Mouse (Mus musculus) lung, embryonic 14.5 days (tissue): ENCODE measurements around the gene Stk11ip. TPM values are rescaled to one million over a fixed set of nuclear protein-coding genes. Genes with fewer than 3 reads are reported as not detected.

Source experiments
- ATAC-seq: fragments of 200-750 bp; cut with Nextera tagmentation; 2 replicates; pipeline ENCODE4 v1.8.0; 2017; ENCODE audit warnings: mild to moderate bottlenecking, moderate TSS enrichment, moderate library complexity; ENCODE audit not compliant: insufficient read depth
- DNase-seq: peaks from one replicate; pipeline ENCODE4 v3.0.0-alpha.2; 2015
- H3K27ac ChIP-seq: fragments of 300-500 bp; sonication (generic); 2 replicates; pipeline ENCODE4 v1.5.1; 2014; ENCODE audit warnings: low read depth, mild to moderate bottlenecking, moderate library complexity
- H3K27me3 ChIP-seq: fragments of 300-500 bp; sonication (generic); 2 replicates; pipeline ENCODE4 v1.6.1; 2014; ENCODE audit warnings: low read length, control low read depth; ENCODE audit not compliant: insufficient read depth
- H3K36me3 ChIP-seq: fragments of 300-500 bp; sonication (generic); 2 replicates; pipeline ENCODE4 v1.6.1; 2014; ENCODE audit warnings: control low read depth; ENCODE audit not compliant: insufficient read depth
- H3K4me1 ChIP-seq: fragments of 300-500 bp; sonication (generic); 2 replicates; pipeline ENCODE4 v1.6.1; 2014; ENCODE audit warnings: antibody characterized with exemption, control low read depth; ENCODE audit not compliant: insufficient read depth
- H3K4me2 ChIP-seq: fragments of 300-500 bp; sonication (generic); 2 replicates; pipeline ENCODE4 v1.6.1; 2014; ENCODE audit warnings: mild to moderate bottlenecking
- H3K4me3 ChIP-seq: fragments of 300-500 bp; sonication (generic); 2 replicates; pipeline ENCODE4 v1.5.1; 2014; ENCODE audit warnings: low read depth, low read length
- H3K9ac ChIP-seq: fragments of 300-500 bp; sonication (generic); 2 replicates; pipeline ENCODE4 v1.6.1; 2014
- H3K9me3 ChIP-seq: fragments of 300-500 bp; sonication (generic); 2 replicates; pipeline ENCODE4 v1.6.1; 2016; ENCODE audit warnings: low read depth, low read length, control low read depth
- CTCF ChIP-seq: IDR thresholded peaks from 2 replicates; pipeline ENCODE4 v1.5.1; 2016; ENCODE audit warnings: antibody characterized with exemption, low read depth
- WGBS: fragments of 180-500 bp; shearing (Covaris S2); extraction: QIAGEN DNeasy Blood & Tissue Kit; methylation state at CpG from one replicate; pipeline ENCODE4 v1.1.7; 2014; 5-methylcytosine and 5-hydroxymethylcytosine counted together
- polyA plus RNA-seq: library from polyadenylated mRNA; unstranded; fragments of >200 nt; fragmentation: Nextera tagmentation; extraction: Ambion mirVana; gene quantifications from 2 replicates; pipeline ENCODE4 v1.2.1, GENCODE M21; 2014

The Stk11ip gene
- polyA plus RNA-seq, 1 experiment from 2014 or later = 19.0 TPM

GRCm38 (mm10) chr1:75479635-75479989 lies 41.7 kb upstream of the Stk11ip start:
- H3K27ac ChIP-seq = peak overlapping the region; percentile 81; the same call in 1 of the 2 replicates
- peaks cover 47% of the 10 kb centered on the region for H3K27me3 ChIP-seq
- DNase-seq = no peak
- no peaks in the 10 kb centered on the region for H3K9me3 ChIP-seq
- 0 out of 2 replicates have a peak, but pooled peaks cover 12% of the 10 kb centered on the region for H3K4me1 ChIP-seq
- ATAC-seq = no peak
- no peak overlapping the region for H3K9ac ChIP-seq
- WGBS = 2% methylated on average over 24 of the region's 24 CpGs
- H3K36me3 ChIP-seq = peaks cover 22% of the 10 kb centered on the region
- H3K4me2 ChIP-seq = peak overlapping the region; percentile 79
- no peak for TF ChIP-seq CTCF
- peak overlapping the region; percentile 72 for H3K4me3 ChIP-seq

DNA sequence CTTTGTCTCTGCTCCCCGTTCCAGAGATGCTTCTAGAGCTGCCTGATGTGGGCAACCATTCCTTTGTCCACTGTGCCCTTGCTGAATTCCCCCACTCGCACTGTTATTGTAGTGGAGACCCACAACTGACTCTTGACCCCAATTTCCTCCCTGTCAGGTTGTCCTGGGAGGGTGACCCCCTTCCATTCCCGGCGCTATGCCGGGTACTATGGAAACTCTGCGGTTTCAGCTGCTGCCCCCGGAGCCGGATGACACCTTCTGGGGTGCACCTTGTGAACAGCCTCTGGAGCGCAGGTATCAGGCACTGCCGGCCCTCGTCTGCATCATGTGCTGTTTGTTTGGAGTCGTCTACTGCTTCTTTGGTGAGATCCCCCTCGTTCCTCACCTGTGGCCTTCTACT lies 41.3 kb upstream of the Stk11ip start:
- peak overlapping the region; percentile 72 for H3K4me3 ChIP-seq
- H3K36me3 ChIP-seq = peaks cover 18% of the 10 kb centered on the region
- 23% methylated on average over 13 of the region's 13 CpGs for WGBS
- no peak for ATAC-seq
- no peak overlapping the region for H3K27ac ChIP-seq
- H3K9me3 ChIP-seq = no peaks in the 10 kb centered on the region
- TF ChIP-seq CTCF = no peak
- peak overlapping the region; percentile 79 for H3K4me2 ChIP-seq
- no peak for DNase-seq
- H3K27me3 ChIP-seq = peaks cover 51% of the 10 kb centered on the region
- 0 out of 2 replicates have a peak, but pooled peaks cover 12% of the 10 kb centered on the region for H3K4me1 ChIP-seq
- no peak overlapping the region for H3K9ac ChIP-seq

- Histone ChIP-seq H3K27me3 (peaks cover 53% of the 10 kb centered on the region), H3K9me3 (no peaks in the 10 kb centered on the region), H3K4me2 (no peak overlapping the region), H3K4me1 (0 out of 2 replicates have a peak, but pooled peaks cover 12% of the 10 kb centered on the region), H3K9ac (no peak overlapping the region), H3K36me3 (peaks cover 11% of the 10 kb centered on the region), H3K27ac (no peak overlapping the region), H3K4me3 (no peak overlapping the region)
- ATAC-seq (no peak), DNase-seq (no peak)
- WGBS = 76% methylated on average over 7 of the region's 7 CpGs
- TF ChIP-seq CTCF = no peak
Observed at GRCm38 (mm10) chr1:75480735-75481134, 40.6 kb upstream of the Stk11ip start.

GRCm38 (mm10) chr1:75486561-75486960 lies 34.8 kb upstream of the Stk11ip start:
- H3K9ac ChIP-seq = no peak overlapping the region
- H3K4me2 ChIP-seq = peak overlapping the region; percentile 79
- peaks cover 5% of the 10 kb centered on the region; the same call in 1 of the 2 replicates for H3K4me1 ChIP-seq
- peaks cover 67% of the 10 kb centered on the region for H3K27me3 ChIP-seq
- H3K27ac ChIP-seq = no peak overlapping the region
- H3K36me3 ChIP-seq = peaks cover 30% of the 10 kb centered on the region
- ATAC-seq (no peak), DNase-seq (no peak)
- TF ChIP-seq CTCF = no peak
- no peaks in the 10 kb centered on the region for H3K9me3 ChIP-seq
- H3K4me3 ChIP-seq = peak overlapping the region; percentile 47; the same call in 1 of the 2 replicates
- WGBS = 9% methylated on average over 24 of the region's 24 CpGs

DNA sequence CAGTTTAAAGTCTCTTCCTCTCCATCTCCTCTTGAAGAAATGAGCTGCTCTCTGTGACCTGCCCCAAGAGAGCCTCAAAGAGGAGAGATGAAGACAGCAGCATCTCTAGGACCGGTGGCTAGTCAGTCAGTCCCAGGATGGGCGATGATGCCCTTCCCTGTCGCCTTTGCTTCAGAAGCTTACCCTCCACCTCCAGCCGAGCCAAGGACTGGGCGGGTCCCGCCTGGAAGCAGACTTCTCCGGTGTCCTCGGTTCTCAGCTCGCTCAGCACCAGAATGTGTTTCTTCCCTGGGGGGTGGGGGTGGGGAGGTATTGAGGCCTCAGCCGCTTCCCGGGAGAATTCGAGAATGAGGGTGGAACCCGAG lies 34.3 kb upstream of the Stk11ip start:
- H3K27ac ChIP-seq = no peak overlapping the region
- DNase-seq (no peak), ATAC-seq (peak; percentile 14; the same call in 1 of the 2 replicates)
- H3K4me3 ChIP-seq = peak overlapping the region; percentile 47
- 2% methylated on average over 13 of the region's 13 CpGs for WGBS
- no peak overlapping the region for H3K9ac ChIP-seq
- H3K4me1 ChIP-seq = peaks cover 5% of the 10 kb centered on the region; the same call in 1 of the 2 replicates
- H3K9me3 ChIP-seq = no peaks in the 10 kb centered on the region
- peak overlapping the region; percentile 79 for H3K4me2 ChIP-seq
- H3K36me3 ChIP-seq = peaks cover 35% of the 10 kb centered on the region
- H3K27me3 ChIP-seq = peaks cover 65% of the 10 kb centered on the region
- TF ChIP-seq CTCF = no peak

GRCm38 (mm10) chr1:75487405-75488161 lies 33.7 kb upstream of the Stk11ip start:
- H3K9ac ChIP-seq = no peak overlapping the region; the same call in 1 of the 2 replicates

DNA sequence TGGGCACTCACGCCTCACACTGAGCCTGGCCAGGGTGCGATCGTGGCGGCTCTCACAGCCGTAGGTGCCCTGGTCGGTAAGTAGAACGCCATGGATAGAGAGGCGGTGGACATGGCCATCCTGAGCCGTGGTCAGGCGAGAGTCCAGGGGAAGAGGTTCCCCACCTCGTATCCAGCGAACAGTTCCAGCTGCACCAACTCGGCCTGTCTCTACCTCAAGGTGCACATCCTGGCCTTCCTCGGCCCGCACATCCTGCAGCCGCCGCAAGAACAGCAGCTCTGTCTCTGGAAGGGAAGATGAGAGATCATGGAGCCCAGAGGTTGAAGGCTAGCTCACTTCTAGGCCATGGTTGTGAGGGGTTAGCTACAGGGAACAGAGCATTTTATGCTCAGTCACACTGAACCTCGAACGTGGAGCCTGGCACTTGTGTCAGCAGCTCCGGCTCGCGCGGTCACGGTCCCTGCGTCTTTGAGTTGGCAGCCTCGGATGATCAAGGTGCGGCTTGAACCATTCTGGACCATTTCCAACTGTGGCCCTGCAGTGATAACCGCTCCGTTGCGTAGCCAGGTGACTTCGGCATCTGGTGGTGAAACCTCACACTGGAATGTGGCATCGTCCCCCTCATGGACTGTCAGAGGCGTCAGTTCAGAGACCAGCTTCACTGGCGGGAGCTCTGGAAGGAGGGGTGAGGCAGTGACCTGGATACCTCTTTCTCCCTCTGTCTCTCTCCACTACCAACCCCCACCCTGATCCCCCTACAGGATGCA lies 30.4 kb upstream of the Stk11ip start:
- Histone ChIP-seq H3K27ac (no peak overlapping the region), H3K4me2 (no peak overlapping the region), H3K36me3 (peaks cover 62% of the 10 kb centered on the region), H3K9me3 (no peaks in the 10 kb centered on the region), H3K4me1 (peaks cover 5% of the 10 kb centered on the region; the same call in 1 of the 2 replicates), H3K27me3 (peaks cover 27% of the 10 kb centered on the region), H3K9ac (no peak overlapping the region), H3K4me3 (no peak overlapping the region)
- ATAC-seq = no peak
- TF ChIP-seq CTCF = no peak
- DNase-seq = no peak
- WGBS = 83% methylated on average over 34 of the region's 34 CpGs

More at GRCm38 (mm10) chr1:75487405-75488161, 33.7 kb upstream of the Stk11ip start:
- DNase-seq = peak; percentile 86
- peak; percentile 38; the same call in 1 of the 2 replicates for TF ChIP-seq CTCF
- peak overlapping the region; percentile 79 for H3K4me2 ChIP-seq
- H3K36me3 ChIP-seq = peaks cover 40% of the 10 kb centered on the region
- H3K4me1 ChIP-seq = peaks cover 5% of the 10 kb centered on the region; the same call in 1 of the 2 replicates
- H3K4me3 ChIP-seq = peak overlapping the region; percentile 47
- no peak overlapping the region for H3K27ac ChIP-seq
- under 1% methylated on average over 62 of the region's 62 CpGs for WGBS
- H3K9me3 ChIP-seq = no peaks in the 10 kb centered on the region
- ATAC-seq = peak; percentile 71
- H3K27me3 ChIP-seq = peaks cover 59% of the 10 kb centered on the region
